Mouse (Mus musculus) left cerebral cortex, postnatal 10 days (tissue): ENCODE data around the gene Olfr519. TPM values are rescaled to one million over a fixed set of nuclear protein-coding genes. Genes with fewer than 3 reads are reported as not detected.

ENCODE experiments used
- DNase-seq, 2 experiments: peaks; one replicate each; pipeline ENCODE4 v3.0.0; 2021 to 2022; ENCODE audit warnings: low spot score in 2 of 2, mixed read lengths in 1 of 2; ENCODE audit errors: extremely low spot score in 1 of 2
- intact Hi-C: fragments of 180-260 bp; cut with DNase I; formaldehyde crosslinking; loops from one replicate; pipeline ENCODE4 v1.15.1; 2025
- total RNA-seq, 2 experiments: library from RNA; stranded (reverse); gene quantifications; 2 replicates each; pipeline ENCODE4 v1.2.3; 2021

Gene Olfr519
- not detected for total RNA-seq

- intact Hi-C loops: no loop called here
- DNase-seq: no peak
Observed at GRCm38 (mm10) chr7:108894320-108894719, at the start of gene Olfr519. Gene Olfr519 (minus strand): TSS chr7:108894420.

- DNase-seq: no peak
- intact Hi-C loops: loop anchor here (10.0 kb wide), 1 partner anchor 481 kb away; no protein-coding TSS in a partner anchor
Observed at GRCm38 (mm10) chr7:108944002-108944401, 49.8 kb upstream of the Olfr519 start.

- DNase-seq: no peak
- intact Hi-C loops: loop anchor here (10.0 kb wide), 1 partner anchor 483 kb away; no protein-coding TSS in a partner anchor
Observed at GRCm38 (mm10) chr7:108941466-108941865, 47.2 kb upstream of the Olfr519 start.

- intact Hi-C loops: loop anchor here (10.0 kb wide), 1 partner anchor 1072 kb away; no protein-coding TSS in a partner anchor
- no peak for DNase-seq
Observed at GRCm38 (mm10) chr7:108936591-108936990, 42.4 kb upstream of the Olfr519 start.

GRCm38 (mm10) chr7:108935411-108935810 is 41.2 kb upstream of the Olfr519 start:
- intact Hi-C loops: loop anchor here (10.0 kb wide), 1 partner anchor 1071 kb away; no protein-coding TSS in a partner anchor
- no peak for DNase-seq

GRCm38 (mm10) chr7:108934836-108935235 is 40.6 kb upstream of the Olfr519 start:
- DNase-seq: no peak
- intact Hi-C loops: loop anchor here (5.0 to 10.0 kb wide), 2 partner anchors 1070 to 1188 kb away; no protein-coding TSS in a partner anchor

- intact Hi-C loops: loop anchor here (2.0 to 10.0 kb wide), 3 partner anchors 119 to 1187 kb away; no protein-coding TSS in a partner anchor
- DNase-seq: peak; percentile 92 to 96
Observed at GRCm38 (mm10) chr7:108933794-108934731, 39.8 kb upstream of the Olfr519 start, which contains the start of gene Eif3f. Gene Eif3f (plus strand): TSS chr7:108934417.

GRCm38 (mm10) chr7:108929726-108930393 is 35.6 kb upstream of the Olfr519 start, which contains the start of gene Nlrp10:
Gene Nlrp10 (minus strand): TSS chr7:108930178.
- intact Hi-C loops: loop anchor here (5.0 to 10.0 kb wide), 2 partner anchors 1065 to 1183 kb away; no protein-coding TSS in a partner anchor
- DNase-seq: no peak

GRCm38 (mm10) chr7:108928280-108929188 is 34.3 kb upstream of the Olfr519 start:
- DNase-seq: no peak

GRCm38 (mm10) chr7:108927043-108927442 is 32.8 kb upstream of the Olfr519 start:
- intact Hi-C loops: no loop called here
- DNase-seq: no peak

More at GRCm38 (mm10) chr7:108928280-108929188, 34.3 kb upstream of the Olfr519 start:
- intact Hi-C loops: no loop called here

- intact Hi-C loops: no loop called here
- no peak for DNase-seq
Observed at GRCm38 (mm10) chr7:108903969-108904368, 9.7 kb upstream of the Olfr519 start.

- no peak for DNase-seq
- intact Hi-C loops: no loop called here
Observed at GRCm38 (mm10) chr7:108884906-108885305, 9.3 kb downstream of the Olfr519 start, which contains the start of gene Olfr518. Gene Olfr518 (minus strand): TSS chr7:108885006.

- intact Hi-C loops: no loop called here
- no peak for DNase-seq
Observed at GRCm38 (mm10) chr7:108872279-108872678, 21.9 kb downstream of the Olfr519 start, which contains the start of gene Olfr517. Gene Olfr517 (minus strand): TSS chr7:108872379.

- no peak for DNase-seq
- intact Hi-C loops: no loop called here
Observed at GRCm38 (mm10) chr7:108850429-108850828, 43.8 kb downstream of the Olfr519 start, which contains the start of gene Olfr516. Gene Olfr516 (minus strand): TSS chr7:108850529.
